Mouse (Mus musculus): ENCODE measurements at regions not wholly inside any gene's neighbourhood (a gene's known extent, or its start where the extent isn't known, plus 50 kb on each side); places are given as distances from the start of the nearest gene placed in this dataset.

DNA sequence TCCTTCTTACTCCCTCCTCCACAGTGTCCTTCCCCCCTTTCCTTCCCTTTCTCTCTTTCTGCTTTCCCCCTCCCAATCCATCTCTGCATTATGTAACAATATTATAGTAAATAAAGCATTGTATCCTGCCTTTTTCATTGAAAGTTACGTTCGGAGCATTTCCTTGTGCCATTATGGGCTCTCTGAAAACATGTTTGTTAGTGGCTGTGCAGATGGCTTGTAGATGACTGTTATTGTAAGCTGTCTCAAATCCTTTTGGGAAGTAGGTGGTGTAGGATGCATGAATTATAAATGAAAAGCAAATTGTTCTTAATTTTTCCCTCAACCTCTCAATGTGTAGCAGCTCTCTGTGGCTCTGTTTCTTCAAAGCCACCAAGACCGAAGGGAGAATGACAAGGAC is 66.0 kb upstream of the Gpr139 start:
- no peak for DNase-seq (ENCODE audit: extremely low spot score)

DNA sequence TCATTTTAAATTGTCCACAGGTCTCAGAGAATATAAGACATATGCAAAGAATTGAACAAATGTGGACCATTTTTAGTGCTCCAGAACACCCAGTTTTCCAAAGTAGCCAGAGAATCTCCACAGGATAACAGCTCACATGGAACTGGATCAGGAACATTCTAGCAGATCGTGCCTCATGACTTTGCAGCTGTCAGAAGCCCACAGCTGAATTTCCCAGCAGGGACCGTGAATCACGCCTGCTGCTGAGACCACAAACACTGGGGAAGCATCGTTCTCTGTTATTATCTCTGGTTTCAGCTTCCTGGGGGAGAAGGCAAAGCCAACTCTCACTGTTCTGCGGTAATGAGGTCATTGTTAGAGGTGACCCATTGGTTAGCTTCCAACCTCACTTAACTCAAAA is 60.4 kb upstream of the Gpr139 start:
- no peak for DNase-seq (ENCODE audit: extremely low spot score)

- no peak for DNase-seq (ENCODE audit: extremely low spot score)
These were observed 51.9 kb upstream of the Gpr139 start for GRCm38 (mm10) chr7:119236343-119236742.
